Mouse (Mus musculus): ENCODE data around the gene Steap3.
"Not testable (repeated sequence)": the region's sequence is repeated elsewhere in the genome, so short reads cannot be mapped to it uniquely, and the experiment has no call there.

Gene Steap3

DNA sequence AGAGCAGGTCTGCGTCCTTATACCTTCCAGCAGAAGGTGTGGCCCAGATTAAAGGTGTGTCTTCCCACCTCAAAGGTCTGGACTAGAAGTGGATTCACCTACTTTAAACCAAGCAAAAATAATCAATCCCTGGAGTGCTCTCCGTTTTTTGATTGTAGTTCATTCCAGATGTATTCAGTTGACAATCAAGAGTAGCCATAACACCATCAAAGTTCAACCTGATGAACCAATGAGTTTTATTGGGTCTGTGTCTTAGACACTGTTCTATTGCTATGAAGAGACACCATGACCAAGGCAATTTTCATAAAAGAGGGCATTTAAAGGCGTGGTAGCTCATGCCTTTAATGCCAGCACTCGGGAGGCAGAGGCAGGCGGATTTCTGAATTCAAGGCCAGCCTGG is at the start of gene Steap3:
Gene Steap3 (minus strand): TSS at position 101 of the 400 bp plus-strand sequence.
- DNase-seq = no peak

DNA sequence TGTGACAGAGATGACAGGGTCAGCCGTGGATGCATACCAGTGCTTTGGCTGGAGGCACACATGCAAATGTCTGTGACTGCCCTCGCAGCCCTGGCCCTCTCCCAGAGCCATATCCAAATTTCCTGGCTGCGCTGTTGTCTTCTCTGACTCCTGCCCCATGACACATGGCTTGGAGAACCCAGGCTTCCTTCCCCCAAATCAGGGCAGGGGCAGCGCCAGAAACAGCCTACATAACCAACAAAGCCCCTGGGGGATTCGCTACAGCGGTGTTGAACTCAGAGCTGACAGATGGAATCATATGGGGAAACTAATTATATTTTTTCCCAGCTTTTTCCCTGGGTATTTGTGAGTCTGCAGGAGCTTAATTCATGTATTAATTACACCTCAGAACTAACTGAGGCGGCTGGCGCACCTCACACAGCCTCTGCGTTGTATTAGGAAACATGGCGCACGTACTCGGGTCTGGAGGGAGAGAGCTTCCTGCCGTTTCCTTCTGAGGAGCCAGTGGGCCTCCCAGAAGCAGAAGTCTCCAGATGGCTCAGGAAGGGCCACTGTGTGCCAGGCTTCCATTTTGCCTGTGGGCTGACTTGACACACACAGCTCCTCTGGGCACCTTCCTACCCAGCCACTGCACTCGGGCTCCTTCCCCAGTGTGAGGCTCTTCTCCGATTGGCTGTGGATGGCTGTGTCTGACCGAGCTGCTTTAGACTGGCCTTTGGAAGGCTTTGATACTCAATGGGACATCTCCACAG is 48.9 kb upstream of the Steap3 start:
- DNase-seq = no peak

DNA sequence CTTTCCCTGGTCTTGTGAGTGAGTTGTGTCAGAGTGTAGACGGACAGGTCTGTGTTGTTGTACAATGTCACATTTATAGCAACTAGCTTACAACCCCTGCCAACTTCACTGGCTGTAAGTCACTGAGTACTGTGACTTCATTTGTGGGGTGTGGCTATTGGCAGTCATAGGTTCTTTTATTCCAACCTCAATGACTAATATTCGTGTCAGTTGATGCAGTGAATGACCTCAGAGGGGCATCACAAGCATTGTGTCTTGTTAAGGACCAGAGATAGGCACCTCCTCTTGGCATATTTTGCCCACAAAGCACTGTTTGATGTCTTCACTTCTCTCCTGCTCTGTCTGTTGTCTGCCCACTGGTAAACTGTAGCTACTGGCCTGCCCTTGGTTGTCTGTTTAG is 33.3 kb upstream of the Steap3 start:
- DNase-seq = no peak

DNA sequence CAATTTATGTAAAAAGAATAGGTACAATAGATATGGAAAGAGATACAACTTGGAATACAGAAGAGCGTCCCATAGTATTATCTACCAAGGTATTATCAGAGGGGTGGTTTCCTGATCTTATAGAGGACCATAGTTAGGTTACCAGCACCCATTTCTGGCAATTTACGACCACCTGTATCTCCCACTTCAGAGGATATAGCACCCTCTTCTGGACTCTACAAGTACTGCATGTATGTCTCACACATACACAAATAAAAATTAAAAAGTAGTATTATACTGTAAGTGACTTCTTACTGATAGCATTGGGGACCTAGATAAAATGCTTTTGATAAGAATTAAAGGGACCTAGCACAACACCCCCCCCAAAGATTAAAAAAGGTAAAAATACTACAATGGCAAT is 24.4 kb upstream of the Steap3 start:
- no peak for DNase-seq

DNA sequence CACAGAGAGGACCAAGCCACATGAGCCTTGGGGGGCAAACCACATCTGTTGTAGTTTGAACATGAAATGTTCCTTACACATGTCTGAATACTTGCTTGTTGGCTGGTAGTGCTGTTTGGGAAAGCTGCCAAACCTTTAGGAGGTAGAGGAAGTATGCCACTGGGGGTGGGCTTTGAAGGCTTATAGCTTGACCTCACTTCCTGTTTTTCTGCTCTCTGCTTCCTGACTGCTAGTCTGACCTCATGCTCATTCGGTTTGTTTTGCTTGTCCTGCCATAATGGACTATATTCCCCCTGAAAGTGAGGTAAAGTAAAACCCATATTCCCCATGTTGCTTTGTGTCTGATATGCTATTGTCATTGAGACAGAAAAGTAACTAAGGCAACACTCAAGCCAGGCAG is 21.3 kb upstream of the Steap3 start:
- no peak for DNase-seq

DNA sequence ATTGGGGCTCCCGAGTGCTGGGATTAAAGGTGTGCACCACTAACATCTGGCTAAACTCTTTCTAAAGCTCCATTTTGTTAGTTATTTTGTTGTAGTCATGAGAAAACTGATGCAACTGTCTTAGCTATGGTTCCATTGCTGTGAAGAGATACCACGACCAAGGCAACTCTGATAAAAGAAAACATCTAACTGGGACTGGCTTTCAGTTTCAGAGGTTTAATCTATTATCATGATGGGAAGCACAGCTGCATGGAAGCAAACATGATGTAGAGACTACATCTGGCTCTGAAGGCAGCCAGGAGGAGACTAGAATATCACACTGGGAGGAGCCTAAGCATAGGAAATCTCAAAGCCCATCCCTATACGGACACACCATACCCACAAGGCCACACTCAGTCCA is 19.2 kb upstream of the Steap3 start:
- DNase-seq = no peak

GRCm38 (mm10) chr1:120289843-120290242 is 17.3 kb upstream of the Steap3 start:
- no peak for DNase-seq

DNA sequence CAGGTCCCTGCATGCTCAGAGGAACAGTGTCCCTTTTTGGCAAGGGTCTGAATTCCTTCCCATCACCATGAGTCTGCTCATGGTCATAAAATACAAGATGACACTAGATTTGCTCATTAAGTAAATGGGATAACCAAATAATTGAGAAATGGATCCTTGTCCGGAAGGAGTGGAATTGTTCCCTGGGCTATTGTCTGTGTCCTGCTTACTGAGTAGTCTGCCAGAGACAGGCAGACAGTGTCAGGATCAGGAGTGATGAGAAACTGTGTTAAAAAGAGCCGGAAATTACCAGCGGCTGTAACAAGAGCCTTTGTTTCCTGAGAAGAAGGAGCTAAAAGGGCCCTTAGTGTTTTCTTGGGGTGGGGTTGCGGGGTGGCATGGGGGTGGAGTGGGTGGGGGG is 15.2 kb upstream of the Steap3 start:
- DNase-seq = no peak

DNA sequence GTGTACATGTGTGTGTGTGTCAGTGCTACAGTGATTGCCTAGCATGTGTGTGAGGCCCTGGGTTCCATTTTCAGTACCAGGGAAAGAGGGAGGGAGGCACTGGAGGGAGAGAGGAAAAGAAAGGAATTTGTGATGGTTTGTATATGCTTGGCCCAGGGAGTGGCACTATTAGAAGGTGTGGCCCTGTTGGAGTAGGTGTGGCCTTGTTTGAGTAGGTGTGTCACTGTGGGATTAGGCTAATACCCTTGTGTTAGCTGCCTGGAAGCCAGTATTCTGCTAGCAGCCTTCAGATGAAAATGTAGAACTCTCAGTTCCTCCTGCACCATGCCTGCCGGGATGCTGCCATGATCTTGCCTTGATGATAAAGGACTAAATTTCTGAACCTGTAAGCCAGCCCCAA is 3.6 kb upstream of the Steap3 start:
- DNase-seq = not testable (repeated sequence)

DNA sequence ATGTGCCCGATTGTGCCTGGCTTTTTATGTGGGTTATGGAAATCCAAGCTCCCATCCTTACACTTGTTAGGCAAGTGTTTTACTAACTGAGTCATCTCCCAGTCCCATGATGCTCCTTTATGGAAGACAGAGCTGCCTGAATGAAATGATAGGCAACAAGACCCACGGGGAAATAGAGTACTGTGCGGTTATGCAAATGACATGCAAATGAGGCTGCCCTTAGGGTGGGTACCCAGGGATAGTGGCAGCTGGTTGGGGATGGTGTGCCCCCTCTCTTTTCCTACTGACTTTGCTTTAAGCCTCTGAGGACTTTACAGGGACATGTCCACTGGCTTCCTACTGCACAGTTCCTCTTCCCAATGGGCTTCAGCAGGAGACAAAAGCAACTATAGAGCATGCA is 2.7 kb upstream of the Steap3 start:
- no peak for DNase-seq

- no peak for DNase-seq
Observed at GRCm38 (mm10) chr1:120270882-120271281, 1.6 kb downstream of the Steap3 start.

- no peak for DNase-seq
Observed at GRCm38 (mm10) chr1:120270115-120270514, 2.4 kb downstream of the Steap3 start.

- no peak for DNase-seq
Observed at GRCm38 (mm10) chr1:120267631-120268030, 4.9 kb downstream of the Steap3 start.

DNA sequence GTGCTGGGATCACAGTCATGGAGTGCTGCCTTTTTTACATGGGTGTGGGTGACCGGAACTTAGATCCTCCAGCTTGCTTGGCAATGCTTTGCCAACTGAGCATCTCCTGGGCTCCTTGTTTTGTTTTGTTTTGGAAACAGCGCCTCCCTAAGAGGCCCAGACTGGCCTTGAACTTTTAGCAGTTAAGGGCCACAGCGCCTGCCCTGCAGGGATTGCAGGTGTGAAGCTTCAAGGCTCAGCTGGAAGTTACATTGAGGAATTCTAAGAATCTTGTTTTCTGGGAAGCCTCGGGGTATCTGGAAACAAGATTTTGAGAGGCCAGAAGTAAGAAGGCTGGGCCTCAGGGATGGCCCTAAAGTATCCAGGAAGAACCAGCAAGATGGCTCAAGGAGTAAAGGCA is 6.0 kb downstream of the Steap3 start:
- no peak for DNase-seq

DNA sequence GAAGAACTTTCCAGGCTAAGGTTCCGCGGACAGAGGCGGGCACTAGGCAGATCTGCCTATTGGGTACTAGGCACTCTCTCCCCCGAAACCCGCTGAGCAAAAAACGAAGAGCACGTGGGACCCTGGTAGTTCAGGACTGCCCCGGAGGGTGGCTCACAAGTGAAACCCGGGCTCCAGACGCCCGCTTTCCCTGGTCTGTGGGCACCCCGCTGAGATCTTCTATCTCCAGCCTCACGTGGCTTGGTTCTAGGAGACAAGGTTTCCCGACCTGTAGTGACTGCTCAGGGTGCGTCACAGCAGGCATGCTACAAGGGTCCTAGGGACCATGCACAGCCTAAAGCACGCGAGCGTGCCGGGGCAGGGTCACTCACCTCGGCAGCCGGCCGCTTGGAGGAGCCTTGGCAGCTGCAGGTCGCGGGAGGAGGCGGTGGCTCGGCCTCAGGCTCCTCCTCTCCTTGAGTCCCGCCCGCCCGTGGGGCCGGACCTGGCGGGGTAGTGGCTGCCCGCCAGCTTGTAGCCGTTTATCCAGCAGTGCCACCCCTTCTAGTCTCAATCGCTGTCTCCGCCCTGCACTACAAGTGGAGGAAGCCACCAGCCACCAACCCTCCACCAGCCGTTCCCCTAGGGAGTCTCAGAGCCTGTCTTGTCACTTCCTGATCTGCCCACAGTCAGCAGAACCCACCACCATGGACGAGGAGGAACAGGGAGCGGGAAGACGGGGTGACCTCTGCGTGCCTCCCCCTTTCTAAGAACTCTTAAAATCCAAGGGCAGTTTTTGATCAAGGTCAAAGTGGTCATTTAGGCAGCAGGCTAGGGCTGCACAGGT is 7.4 kb downstream of the Steap3 start:
- peak; percentile 67 for DNase-seq

DNA sequence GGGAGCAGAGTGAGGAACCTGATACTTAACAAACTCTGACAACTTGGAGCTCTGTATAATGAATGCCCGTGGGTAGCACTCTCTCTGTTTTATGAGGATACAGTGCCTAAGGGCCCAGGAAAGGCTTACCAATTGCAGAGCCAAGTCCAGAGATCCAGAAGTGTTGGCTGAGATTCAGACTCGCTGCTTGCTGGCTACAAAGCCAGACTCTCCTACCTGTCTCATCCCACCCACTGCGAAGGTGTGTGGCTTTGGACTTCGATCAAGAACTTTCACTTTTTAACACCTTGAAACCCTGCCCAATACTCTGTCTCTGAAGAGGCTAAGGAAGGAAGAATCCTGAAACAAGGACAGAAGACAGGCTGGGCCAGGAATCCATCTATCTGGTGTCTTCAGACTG is 9.3 kb downstream of the Steap3 start:
- no peak for DNase-seq

DNA sequence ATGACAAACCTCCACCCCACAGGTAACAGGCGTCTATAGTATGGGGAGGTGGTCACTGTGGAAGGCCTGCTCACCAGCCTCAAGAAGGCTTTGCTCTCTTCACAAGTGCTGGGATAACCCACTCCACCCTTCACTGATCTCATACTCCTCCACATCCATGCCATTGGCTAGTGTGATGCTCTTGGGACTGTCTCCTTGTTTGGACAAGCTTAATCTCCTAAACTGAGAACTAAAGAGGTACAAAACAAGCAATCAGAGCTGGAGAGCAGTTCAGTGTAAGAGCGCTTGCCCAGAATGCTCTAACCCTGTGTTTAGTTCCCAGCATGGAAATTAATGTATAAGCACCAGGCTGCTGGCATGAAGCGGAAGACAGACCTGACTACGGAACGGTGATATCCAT is 11.3 kb downstream of the Steap3 start:
- no peak for DNase-seq

DNA sequence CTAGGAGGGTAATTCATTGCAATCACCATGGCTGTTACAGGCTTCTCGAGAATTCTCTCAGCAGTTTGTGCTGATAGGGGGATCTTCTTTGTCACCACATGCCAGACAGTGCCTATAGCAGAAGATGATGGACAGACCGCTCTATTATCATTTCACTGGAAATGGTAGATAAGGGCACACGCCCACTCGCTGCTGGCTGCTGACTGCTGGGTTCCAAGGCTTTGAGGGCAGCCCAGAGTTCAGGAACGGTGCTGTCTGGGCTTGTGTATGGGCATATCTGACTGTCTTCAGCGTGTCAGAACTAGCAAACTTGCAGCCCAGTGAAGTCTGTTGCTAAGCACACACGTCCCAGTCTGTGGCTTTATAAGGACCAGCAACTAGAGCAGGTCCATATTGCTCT is 13.3 kb downstream of the Steap3 start:
- DNase-seq = no peak

- no peak for DNase-seq
Observed at GRCm38 (mm10) chr1:120258744-120259143, 13.8 kb downstream of the Steap3 start.

- DNase-seq = no peak
Observed at GRCm38 (mm10) chr1:120258245-120258644, 14.3 kb downstream of the Steap3 start.

DNA sequence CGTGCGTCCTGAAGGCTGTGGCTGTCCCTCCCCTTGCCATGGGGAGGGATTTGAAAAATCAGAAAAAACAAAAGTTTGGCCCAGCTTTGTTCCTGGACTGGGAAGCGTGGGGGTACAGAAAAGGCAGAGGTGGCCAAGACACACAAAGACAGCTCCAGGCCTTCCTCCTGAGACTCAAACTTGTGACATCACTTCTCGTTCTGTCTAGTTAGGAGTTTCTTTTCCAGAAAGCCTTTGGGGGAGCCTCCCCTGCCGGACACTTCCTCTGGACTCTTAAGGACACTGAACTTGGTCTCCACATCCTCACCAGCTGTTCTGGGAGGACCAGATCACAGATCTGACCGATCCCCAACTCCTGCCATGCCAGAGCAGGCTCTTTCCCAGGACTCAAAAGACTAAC is 18.8 kb downstream of the Steap3 start:
- DNase-seq = no peak

DNA sequence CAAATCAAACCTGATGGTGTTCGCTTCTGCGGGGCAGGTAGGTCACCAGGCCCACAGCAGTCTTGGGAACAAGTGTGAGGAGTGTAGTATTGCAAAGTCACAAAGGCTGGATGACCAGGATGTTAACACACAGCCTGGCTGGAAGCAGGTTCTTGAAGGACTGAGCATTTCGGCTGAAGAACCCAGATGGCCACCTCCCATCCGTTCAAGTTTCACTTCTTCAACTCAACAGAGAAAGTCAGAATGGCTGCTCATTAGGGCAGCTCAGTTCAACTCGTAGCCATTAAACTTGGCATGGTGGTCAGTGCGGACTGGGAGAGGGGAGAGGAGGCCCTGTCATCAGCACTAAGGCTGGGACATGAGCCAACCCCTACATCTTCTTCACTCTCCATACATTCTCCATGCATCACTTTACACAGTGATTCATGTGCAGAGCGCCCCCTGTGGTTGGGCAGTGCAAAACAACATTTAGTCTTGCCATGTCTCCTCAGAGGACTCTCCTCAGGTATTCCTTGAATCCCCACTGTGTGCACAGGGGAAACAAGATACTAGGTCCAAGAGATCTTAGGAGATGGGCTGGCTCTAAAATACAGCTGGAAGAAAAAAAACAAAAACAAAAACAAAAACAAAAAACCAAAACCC is 19.9 kb downstream of the Steap3 start:
- DNase-seq = no peak

GRCm38 (mm10) chr1:120251193-120251592 is 21.3 kb downstream of the Steap3 start:
- DNase-seq = no peak

DNA sequence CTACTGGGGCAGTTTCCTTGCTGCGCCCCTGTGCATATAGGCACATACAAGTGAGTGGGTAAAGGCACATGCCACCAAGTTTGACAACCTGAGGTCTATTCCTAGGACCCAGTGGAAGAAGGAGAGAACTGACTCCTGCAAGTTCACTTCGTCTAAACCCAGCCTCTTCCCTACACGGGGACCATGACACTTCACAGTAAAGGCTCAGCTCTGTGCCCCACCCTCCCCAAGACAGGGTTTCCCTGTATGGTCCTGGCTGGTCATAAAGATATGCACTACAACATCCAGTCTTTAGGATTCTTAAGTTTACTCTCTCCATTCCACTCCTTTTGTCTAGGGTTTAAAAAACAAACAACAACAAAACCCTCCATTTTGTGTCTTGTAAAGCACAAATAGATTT is 21.9 kb downstream of the Steap3 start:
- DNase-seq = no peak
